Mouse (Mus musculus) adrenal gland, postnatal 14 days (tissue): Measurements from ENCODE around the gene Taf4. TPM values are rescaled to one million over a fixed set of nuclear protein-coding genes. Genes with fewer than 3 reads are reported as not detected.

Experiments
- DNase-seq: peaks from one replicate; pipeline ENCODE4 v3.0.0; 2021; ENCODE audit warnings: mixed read lengths
- total RNA-seq: library from RNA; stranded (reverse); gene quantifications from 2 replicates; pipeline ENCODE4 v1.2.3, GENCODE M21; 2021

Gene Taf4
- total RNA-seq, 1 experiment from 2014 or later = 21.6 TPM

GRCm38 (mm10) chr2:179982715-179983114, 6.3 kb upstream of the Taf4 start:
- no peak for DNase-seq

- DNase-seq = no peak
Measured at GRCm38 (mm10) chr2:179980616-179981015, 4.2 kb upstream of the Taf4 start.

DNA sequence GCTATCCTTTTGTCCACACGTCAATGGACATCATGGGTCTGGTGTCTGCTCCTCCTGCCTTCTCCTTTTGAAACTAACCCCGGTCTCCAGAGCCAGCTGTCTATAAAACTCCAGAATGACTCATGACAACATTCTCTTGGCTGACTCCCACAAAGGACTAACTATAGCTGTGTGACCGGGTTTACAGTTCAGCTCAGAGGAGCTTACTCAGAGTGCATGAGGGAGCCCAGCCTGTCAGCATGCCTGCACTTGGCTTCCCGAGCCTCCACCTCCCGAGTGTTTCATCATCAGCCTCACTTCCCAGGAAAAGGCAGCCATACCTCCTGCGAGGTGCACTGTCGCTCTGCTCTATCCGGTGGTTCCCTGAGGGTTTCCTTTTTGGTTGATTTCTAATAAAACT, 3.4 kb upstream of the Taf4 start:
- peak; percentile 66 for DNase-seq

GRCm38 (mm10) chr2:179978250-179978649, 1.8 kb upstream of the Taf4 start:
- DNase-seq = no peak

- DNase-seq = no peak
Measured at GRCm38 (mm10) chr2:179977344-179978025, 1.0 kb upstream of the Taf4 start.

DNA sequence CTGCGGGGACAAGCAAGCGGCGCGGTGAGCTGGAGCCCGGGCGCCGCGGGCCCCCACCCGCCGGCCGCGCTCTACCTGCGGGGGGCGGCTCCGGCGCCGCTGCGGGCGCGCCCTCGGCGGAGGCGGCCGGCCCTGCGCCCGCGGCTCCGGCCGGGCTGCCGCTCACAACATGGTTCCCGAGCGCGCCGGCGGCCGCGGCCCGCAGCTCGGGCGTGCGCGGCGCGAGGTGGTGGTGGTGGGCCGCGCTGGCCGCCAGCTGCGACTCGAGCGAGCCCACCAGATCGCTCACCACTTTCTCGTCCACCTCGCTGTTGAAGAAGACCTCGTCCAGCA, 185 bp downstream of the Taf4 start:
- no peak for DNase-seq

DNA sequence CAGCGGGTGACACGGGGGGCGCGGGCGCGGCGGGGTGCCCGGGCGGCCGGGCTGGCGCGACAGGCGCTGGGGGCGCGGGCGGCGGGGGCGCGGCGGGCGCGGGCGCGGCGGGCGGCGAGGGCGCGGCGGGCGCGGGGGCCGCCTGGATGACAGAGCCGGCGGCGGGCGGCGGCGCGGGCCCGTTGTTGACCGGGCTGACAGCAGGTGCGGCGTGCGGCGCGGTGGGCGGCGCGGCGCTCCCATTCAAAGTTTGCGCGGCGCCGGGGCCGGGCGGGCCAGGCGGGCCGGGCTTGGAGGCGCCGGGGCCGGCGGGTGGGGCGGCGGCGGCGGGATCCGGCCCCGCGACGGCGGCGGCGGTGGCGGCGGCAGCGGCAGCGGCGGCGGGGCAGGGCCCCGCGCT, 595 bp downstream of the Taf4 start:
- peak; percentile 50 for DNase-seq

DNA sequence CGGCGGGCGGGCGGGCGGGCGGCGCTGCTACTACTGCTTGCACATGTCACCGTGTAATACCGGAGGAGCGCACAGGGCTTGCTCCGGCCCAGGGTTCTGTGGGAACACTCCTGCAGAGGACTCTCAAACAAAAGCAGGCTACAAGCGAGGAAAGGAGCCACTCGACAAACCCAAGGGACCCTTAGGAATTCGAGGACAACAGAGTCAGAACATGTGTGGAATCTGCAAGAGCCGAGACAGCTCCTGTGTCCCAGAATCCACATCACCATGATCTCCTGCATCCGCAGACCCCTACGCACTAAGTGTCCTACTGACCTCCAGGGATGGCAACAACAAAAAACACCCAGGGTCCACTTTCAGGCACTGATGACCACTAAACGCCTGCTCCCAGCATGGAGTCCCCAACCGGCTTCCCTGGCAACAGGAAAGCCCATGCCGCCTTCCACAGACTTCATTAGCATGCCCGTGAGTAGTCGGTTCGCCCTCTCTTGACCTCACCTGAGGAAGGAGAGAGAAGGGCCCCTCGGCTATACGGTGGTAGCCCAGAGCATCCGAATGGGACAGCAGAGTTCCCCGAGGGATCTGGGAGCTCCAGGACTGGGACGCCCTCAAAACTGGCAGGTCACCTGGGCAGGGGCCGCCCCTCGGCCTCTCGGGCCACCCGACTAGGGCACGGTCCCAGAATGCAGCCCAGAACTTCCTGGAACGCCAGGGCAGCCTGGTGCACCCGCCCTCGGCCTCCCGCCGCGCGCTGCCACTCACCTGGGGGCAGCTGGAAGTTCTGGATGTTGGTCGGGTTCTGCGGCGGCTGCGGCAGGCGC, 1.6 kb downstream of the Taf4 start:
- peak; percentile 61 for DNase-seq

- DNase-seq = peak; percentile 48
Measured at GRCm38 (mm10) chr2:179973871-179974628, 2.4 kb downstream of the Taf4 start.

DNA sequence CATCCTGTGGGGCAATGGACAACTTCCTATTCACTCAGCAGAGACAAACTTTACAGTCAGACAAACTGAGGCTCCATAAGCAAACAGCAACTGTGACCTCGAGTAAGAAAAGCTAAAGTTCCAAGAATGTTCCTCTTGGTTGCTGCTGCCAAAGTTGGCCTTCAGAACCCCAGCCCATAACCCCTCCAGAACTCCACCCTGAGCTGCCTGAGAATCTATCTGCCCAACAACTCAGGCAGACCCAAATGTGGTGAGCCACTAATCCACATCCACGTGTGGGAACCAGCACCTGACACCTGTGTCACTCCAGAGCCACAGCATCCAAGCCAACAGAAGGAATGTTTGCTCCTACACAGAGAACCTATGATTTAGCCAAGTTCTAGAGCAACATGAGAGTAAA, 4.0 kb downstream of the Taf4 start:
- no peak for DNase-seq

DNA sequence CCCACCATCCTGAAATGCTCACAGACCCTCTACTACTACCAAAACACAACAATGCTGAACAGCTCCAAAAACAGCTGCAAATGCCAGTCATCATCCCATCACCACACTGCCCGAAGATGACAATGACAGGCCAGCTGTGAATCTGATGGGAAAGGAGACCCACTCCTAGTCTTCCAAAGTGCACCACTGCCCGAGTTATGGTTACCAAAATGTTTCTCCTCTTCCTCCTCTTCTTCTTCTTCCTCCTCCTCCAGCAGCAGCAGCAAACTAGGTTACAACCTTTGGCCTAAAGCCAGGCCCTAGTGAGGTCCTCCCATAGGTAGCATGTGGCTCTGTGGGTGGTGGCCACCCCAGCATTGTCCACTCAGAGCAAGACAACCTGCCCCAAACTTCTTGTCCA, 4.6 kb downstream of the Taf4 start:
- no peak for DNase-seq

DNA sequence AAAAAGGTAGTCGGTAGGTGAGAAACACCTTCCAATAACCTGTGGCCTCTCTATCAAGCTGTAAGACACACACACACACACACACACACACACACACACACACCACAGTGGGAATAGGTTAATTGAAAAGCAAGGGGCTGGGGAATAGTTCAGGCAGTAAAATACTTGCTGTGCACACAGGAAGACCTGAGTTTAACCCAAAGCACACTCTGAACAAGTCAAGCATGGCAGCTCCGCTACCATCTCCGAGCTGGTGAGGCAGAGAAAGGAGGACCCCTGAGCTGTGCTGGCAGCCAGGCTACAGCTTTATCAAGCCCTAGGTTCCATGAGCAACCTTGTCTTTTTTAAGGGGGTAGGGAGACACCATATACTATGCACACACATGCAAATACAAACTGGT, 7.3 kb downstream of the Taf4 start:
- DNase-seq = no peak

DNA sequence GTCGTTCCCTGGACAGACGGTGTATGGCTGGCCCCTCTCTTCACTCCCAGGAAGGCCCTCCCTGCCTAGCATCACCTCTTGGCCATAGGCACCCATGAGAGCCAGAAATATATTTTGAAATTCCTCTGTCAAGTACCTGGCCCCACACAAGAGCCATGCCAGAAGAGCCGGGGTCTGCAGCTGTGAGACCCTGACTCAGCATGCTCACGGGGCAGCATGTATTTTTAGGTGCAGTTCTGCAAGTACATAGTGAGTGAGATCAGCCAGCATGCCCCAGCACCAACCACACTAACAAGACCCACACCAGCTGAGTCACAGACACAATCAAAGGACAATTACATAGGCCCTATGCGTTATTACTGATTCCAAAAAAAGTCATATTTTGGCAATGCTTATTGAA, 8.8 kb downstream of the Taf4 start:
- no peak for DNase-seq

DNA sequence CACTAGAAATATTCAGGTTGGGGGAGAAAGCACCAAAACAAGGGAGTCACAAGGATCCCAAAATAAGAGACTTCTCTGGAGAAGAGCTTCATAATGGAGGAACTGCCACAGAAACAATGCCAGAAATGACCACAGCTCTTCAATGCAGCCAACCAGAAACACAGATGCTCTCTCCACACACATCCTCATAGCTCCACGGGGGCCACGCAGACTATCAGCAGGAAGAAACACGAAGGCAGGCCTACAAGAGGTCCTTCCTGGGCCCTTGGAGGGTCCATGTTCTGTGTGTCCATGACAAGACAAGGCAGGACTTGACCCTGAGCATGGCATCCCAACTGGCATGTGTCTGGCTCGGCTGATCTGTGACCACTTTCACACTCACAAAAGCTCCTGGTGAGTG, 15.0 kb downstream of the Taf4 start:
- no peak for DNase-seq

GRCm38 (mm10) chr2:179960327-179960726, 16.1 kb downstream of the Taf4 start:
- DNase-seq = no peak

DNA sequence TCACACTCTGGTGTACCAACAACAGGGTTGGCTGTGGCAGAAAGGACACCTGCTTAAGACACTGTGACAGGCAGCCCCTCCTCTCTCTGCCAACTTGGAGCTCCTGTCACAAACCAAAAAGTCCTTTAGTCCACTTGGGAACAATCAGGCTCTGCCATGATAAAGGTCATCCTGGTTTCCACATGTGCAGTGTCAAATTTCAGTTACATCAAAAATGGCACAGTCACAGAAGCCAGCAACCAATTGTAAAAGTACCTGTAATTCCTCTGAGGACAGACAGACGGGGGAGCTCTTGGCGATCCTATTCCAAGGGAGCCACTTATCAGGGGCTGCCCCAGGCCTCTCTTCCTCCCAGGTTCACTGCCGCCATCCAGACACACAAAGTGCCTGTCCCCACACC, 17.1 kb downstream of the Taf4 start:
- DNase-seq = peak; percentile 27

GRCm38 (mm10) chr2:179951542-179952524, 24.6 kb downstream of the Taf4 start:
- no peak for DNase-seq

DNA sequence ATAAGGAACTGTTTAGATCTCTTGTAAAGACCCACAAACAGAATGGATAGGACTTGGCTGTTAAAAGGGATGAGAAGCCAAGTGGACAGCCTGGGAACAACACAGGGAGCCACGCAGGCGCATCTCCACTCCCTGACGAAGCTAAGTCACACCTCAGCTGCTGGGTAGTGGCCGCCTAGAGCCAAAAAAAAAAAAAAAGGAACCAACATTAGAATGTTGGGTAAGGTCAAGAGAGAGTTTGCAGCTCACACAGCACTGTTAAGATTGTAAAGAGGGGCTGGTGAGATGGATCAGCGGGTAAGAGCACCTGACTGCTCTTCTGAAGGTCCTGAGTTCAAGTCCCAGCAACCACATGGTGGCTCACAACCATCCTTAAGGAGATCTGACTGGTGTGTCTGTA, 27.6 kb downstream of the Taf4 start:
- no peak for DNase-seq

GRCm38 (mm10) chr2:179947607-179948006, 28.8 kb downstream of the Taf4 start:
- no peak for DNase-seq

GRCm38 (mm10) chr2:179946496-179946895, 29.9 kb downstream of the Taf4 start:
- DNase-seq = peak; percentile 62

DNA sequence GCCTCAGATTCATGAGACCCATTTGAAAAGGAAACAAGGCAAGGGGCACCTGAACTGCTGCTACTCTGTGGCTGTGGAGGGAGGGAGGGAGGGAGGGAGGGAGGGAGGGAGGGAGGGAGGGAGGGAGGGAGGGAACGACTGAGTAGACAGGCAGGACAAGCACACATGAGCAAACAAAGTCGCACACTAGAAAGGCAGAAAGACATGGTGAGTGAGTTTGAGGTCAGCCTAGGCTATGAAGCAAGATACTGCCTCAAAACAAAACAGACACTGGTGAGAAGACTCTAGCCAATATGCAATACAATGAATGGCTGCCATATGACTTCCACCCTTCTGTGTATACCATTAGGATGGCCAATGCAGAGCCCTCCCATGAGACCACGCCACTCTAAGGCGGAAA, 31.4 kb downstream of the Taf4 start:
- DNase-seq = no peak

GRCm38 (mm10) chr2:179941696-179942095, 34.8 kb downstream of the Taf4 start:
- no peak for DNase-seq
